Mouse (Mus musculus) 416B (cell line): ENCODE data around the gene Nek6.

Experiments
- DNase-seq: peaks from one replicate; pipeline ENCODE4 v3.0.0; 2011; ENCODE audit warnings: low read depth

Gene Nek6

DNA sequence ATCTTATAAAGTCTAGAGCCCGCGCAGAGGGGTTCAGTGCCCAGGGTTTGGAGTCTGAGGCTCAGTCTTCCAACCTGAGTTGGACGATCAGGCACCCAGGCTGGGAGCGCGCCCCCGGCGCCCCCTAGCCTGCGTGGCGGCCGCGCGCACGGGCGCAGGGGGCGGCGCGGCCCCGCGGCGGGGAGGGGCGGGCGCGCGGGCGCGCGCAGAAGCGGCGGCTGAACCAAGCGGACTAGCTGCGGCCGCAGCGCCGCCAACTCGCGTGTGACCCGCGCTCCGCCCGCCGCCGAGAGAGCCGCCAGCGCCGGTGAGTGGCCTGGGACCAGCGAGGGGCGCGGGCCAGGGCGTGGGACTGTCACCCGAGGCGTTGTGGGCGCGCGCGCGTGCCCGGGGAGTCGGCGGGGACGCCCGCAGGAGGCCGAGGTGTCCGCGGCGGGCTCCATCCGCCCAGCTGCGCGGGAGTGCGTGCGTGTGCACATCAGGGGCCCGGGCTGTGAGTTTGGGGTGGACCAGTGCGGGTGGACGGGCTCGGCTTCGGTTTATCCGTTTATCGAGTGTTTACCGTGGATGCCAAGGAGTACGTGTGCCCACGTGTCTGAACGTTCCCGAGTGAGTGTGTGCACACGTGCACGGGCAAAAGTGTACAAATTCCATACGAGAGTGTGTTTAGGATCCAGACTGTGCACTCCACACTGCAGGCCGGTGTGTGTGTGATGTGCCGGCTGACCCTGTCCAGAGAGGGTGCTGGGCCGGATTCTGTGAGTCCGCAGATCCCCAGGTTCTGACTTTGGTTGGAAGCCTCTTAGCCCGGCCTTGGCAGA, at the start of gene Nek6:
TSS of gene Nek6 (plus strand) at position 157 of the 821 bp plus-strand sequence.
- peak; percentile 49 for DNase-seq

DNA sequence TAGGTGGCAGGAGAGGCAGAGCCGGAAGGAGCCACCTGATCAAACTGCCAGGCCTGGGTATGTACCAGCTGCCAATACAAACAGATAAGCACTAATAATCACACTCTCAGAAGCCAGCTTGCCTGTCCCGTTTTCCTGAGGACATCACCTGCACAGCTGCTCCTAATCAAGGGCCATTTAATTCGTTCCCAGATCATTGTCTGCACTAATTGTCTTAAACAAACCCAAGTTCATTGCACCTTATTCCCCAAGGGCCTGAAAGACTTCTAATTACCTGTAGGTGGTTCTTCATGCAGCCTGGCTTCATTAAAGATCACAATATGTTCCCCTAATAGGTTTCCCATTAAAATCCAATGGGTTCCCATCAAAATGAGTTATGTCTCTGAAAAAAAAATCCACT, 49.1 kb upstream of the Nek6 start:
- DNase-seq, result no peak

DNA sequence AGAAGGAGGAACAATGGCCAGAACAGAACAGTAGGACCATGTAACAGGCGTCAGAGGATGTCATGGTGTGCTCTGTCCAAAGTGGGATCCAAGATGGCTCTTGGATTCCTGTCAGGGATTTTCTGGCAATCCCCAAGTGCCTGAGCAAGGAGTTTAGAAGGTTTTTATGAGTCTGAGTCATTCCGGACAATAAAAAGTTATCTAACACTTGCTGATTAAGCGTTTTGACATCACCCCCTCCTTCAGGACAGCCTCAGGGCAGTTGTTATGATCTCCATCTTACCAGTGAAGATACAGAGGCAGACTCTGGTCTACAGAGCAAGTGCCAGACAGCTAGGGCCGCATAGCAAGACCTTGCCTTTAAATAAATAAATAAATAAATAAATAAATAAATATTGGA, 42.6 kb upstream of the Nek6 start:
- DNase-seq, result no peak

DNA sequence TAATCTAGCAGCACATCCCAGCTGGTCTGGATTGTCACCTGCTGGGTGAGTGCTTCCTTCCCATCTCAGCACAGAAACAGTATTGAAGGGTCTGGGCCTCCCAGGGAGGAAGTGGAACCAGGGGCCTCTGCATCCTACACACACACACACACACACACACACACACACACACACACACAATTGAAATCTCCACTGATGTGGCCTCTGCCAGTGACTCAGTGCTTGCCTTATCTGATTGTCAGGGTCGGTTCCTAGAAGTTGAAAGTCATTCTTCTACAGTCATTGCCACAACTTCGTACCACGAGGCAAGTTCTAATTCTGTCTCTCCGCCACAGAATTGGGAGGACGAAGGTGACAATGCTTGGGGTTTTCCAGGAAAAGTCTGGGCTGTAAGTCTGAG, 39.7 kb upstream of the Nek6 start:
- DNase-seq, result peak; percentile 97

DNA sequence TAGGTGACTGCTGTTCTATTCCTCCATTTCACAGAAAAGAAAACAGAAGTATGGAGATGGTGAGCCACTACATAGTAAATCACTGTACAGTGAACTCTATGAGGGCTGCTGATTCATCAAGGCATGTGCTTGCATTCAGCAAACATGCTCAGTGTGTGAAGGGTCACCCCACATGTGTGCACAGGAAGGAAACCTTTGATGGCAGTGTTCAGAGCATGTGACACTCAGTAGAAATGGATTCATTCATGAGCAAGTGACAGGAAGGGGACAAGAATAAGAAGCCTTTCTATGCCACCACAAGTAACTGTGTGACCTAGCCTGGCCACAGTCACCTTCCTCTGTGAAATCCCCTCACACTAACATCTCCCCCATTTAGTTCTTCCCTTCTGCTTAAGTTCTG, 38.6 kb upstream of the Nek6 start:
- DNase-seq, result peak; percentile 73

DNA sequence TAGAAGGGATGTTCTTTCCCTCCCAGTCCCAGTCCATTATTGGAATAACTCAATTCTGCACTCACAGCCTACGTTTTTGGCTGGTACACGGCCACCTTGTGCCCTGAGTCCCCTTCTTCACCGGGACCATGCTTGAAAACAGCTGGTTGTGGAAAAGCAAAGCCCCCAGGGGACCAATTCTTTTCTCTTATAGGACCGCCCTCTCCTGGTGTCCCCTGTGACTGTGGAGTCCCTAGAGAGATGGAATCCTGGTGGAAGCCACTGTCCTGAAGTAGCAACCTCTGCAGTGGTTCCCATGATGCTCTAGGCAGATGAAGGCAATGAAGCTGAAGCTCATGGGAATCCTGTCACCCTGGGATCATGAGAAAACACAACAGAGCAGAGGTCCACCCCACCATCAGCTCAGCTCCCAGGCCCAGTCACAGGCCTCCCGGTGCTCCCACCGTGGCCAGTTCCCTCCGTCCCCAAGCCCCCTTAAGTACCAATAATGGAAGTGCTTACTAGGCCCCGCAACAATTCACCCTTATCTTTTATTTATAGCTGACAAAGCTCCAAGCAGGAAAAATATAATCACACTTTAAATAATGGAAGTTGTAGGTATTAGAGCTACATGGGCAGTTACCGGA, 34.5 kb upstream of the Nek6 start:
- no peak for DNase-seq

DNA sequence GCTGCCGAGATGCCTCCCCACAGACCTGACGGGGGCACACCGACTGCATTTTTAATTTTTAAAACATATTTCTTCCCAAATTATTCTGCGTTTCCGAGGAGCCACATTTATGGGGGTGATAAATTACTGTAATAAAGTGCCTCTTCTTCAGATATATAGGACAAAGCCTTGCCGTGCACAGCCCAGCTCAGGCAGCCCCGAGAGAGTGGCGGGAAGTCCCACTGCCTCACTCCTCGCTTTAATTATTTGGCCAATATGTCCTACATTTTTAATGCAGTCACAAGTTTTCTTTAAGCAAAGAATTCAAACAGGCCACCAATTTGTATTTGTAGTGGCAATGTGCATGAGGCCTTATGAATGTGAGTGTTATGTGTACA, 34.0 kb upstream of the Nek6 start:
- no peak for DNase-seq

DNA sequence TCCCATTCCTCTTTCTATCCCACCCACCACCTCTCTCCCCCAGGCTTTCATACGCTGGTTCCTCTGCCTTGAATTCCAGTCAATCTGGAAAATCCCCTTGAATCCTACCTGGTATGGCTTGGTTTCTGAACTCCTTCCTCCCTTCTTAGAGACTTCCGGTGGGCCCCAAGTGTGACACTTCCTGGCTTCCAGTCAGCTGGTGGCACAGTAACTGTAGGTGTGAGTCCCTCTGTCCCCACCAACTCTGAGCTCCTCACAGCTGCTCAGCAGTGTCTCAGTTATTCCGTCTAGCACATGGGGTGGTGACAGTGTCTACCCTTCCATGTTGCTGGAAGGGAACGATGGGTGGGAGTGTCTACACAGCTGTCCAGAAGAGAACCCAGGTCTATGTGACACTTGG, 32.8 kb upstream of the Nek6 start:
- no peak for DNase-seq

DNA sequence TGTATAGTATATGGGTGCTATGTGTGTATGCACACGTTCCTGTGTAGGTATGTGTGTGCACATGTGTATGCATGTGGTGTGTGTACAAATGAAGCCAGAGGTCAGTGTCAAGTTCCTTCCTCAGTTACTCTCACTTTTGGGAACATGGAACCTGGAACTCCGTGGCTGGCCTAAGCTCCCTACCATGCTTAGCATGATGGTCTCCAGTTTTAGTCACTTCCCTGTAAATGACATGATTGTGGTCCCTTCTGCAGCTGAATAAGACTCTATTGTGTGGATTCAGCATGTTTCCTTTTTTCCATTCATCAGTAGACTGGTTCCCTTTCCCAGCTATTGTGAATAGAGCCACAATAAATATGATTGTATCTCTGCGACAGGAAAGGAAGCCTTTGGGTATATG, 31.9 kb upstream of the Nek6 start:
- no peak for DNase-seq

DNA sequence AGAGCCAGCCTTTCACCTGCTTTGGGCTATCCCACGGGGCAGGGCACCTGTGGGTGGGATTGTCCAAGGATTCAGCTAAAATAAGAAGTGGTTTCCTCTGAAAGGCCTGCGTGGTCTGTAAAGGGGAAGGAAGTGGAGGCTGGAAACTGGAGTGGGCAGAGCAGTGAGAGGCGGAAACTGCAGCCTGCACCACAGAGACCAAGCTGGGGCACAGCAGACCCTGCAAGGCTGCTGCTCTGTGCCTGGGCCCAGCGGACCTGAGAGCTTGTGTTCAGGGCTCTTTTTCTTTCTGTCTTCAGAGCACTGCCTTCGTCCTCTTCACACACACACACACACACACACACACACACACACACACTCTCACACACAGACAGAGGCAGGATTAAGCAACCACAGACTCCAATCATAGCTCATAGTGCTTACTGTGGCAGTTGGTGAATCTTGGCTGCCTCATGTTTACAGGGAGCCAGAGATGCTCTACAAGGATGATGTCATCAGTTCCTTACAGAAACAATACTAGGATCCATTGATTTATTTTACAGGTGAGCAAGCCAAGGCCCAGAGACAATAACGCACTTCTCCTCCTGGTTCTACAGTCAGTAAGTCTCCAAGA, 30.2 kb upstream of the Nek6 start:
- DNase-seq, result peak; percentile 84

DNA sequence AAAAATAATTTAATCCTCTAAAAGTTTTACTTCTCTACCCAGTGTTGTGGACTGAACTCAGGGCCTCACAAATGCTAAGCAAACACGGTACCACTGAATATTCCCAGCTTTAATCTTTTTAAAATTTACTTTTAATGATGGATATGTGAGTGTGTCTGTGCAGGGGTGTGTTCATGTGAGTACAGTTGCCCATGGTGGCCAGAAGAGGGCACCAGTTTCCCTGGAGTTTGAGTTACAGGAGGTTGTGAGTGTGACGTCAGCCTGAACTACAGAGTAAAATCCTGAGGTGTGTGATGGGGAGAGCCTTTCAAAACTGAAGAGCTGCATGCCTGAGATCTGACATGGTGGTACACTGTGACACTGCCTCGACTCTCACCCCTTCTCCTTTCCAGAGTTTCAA, 29.3 kb upstream of the Nek6 start:
- peak; percentile 51 for DNase-seq

DNA sequence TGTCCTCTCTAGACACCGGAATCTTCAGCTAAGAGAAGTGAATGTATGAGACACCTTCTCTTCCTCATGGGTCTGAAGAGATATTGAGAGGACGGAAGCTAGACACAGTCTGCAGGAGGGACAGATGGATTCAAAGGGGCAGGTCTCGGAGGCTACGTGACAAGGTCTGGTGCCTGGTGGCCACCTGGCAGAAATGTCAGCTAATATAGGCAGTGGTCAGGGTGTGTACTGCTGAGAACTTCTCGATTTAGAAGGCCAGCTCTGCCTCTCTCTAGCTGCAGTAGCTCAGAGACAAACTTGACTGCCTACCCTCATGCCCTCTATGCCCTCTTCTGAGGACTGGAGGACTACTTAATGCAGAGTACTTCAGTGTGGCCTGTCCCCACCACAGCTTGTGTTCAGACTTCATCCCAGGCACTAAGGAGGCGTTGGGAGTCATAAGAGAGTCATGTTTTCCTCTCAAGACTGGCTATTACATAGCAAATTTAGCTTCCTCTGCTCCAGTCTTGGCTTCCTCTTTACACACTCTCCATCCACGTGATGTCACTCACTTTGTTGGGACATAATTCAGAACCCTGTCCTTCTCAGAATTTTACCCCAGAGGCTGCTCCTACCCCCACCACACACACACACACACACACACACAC, 28.3 kb upstream of the Nek6 start:
- peak; percentile 90 for DNase-seq

DNA sequence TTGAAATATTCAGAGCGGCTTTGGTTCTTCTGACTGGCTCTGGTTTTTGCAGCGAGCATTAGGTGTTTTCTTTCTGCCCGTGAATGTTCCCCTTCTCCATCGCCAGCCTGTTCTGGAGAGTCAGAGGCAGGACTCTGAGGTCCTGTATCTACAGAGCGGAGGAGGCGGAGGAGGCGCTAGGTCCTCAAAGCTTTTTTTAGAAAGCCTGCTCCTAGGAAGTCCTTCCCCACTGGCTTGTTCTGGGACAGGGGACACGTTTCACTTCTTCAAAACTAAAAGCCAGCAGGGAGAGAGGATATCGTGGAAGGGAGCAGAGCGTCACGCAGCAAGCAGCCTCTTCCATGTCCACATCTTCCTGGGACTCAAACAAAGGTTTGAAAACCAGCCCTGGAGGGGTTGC, 26.9 kb upstream of the Nek6 start:
- no peak for DNase-seq

DNA sequence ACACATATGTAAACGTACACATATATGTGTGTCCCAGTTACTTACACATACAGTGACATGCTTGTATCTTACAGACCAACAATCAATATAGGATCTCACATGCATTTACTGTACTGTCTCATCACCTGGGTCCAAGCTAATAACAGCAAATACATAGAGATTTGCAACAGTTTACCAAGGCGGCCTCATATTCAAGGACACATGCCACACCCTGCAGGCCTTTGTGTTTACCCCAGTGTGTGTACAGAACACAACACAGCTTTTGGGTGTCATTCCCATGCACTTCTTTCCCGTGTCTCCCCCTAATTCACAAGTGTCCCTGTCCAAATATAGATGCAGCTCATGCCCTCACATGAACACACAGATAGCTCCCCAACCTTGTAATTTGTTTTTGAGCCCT, 26.0 kb upstream of the Nek6 start:
- no peak for DNase-seq

DNA sequence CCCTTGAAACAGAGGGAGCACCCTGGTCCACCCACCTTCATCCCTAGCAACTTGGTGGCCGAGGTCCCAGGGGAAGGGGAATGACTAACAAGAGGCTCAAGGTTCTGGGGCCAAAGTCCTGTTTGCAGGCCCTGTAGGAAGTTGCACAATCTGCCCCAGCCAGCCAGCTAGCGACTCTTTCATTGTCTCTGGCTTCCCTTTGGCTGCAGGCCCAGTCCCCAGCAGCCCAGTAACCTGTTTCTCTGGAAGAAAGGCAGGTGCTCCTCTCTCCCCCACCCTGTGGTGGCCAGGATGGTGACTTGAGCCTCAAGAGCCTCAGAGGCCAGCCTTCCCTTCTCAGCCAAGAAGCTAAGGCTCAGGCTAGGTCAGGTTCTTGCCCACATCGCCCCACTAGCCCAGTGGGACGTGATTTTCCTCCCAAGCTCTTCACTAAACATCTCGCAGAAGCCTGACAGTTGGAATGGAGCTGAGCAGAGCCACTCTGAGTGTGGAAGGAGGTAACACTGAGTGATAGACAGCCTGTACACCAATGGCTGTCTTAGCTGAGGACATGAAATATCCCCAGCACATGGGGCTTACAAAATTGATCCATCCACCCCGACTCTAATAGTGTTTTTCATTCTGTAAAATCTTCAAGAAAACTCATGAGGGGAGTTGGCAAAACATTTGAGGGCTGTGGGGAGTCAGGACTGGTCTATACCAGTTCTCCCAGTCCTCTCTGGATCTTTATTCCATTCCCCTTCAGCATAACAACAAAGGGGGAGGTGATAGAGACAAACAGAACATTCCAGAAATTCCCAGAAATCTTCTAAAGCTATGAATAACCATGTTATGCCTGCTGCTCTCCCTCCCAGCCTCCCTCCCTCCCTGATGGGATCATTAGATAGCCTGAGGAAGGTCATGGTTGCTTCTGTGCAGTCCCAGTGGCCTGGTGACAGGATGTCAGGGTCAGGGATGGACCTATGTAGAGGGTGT, 25.2 kb upstream of the Nek6 start:
- peak; percentile 93 for DNase-seq

DNA sequence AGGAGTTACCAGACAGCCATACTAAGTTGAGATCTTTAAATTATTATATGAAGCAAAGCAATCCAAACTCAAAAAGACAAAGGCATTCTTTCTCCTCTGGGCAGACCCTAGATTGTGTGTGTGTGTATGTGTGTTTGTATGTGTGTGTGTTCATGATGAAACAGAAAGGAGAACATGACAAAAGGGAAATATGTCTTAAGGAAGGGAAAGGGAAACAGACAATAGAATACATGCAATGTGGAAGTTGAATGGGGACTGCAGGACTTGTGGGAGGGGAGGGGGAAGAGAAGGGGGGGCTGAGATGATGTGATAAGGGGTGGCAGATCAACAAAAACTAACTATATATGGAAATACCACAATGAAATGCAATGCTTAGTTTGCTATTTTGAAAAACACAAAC, 13.8 kb upstream of the Nek6 start:
- no peak for DNase-seq

DNA sequence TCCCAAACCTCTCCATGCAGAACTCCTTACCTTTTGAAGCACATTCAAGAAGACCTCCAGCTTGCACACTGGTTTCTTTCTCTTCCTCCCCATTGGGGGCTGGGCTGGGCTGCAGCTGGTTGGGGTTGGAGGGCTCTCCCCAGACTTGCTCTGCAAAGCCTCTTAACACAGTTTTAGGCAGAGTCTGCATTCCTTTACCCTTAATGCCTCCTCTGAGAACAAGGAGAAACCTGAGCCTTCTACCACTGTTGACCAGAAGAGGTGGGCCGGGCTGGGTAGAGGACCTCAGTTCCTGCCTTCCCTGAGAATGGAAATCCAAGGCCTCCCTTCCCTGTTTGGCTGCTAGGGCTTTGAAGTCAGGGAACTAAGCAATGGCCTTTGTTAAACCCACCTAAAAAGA, 9.8 kb upstream of the Nek6 start:
- no peak for DNase-seq

DNA sequence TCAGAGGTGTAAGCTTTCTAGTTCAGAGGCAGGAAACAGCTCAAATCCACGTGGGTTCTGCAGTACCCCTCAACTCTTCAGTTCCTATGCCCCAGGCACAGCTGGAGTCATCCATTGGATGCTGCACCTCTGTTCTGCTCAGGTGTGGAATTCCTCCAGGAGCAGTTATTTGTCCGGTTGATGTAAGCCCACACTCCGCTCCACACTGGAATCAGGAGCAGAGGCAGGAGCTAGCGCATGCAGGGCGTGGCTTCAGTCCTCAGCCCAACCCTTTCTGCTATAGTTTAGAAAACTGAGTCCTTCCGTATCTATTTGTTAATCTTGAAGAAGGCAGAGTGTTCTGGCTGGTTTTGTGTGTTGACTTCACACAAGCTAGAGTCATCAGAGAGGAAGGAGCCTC, 9.3 kb upstream of the Nek6 start:
- DNase-seq, result no peak

DNA sequence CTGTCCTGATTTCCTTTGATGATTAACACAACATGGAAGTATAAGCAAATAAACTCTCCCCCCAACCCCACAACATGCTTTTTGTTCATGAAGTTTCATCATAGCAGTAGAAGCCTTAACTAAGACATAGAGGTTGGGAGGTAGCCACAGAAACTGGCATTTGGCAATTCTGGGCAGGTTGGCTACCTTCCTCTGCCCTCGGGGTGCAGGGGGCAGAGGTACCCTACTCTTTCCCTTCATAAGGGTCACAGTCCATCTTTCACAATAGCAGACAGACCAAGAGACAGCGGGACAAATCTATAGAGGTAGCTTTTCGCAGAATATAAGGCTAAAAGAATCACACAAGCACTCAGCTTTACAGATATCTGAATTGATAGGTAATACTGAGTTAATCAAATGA, 8.7 kb upstream of the Nek6 start:
- no peak for DNase-seq

DNA sequence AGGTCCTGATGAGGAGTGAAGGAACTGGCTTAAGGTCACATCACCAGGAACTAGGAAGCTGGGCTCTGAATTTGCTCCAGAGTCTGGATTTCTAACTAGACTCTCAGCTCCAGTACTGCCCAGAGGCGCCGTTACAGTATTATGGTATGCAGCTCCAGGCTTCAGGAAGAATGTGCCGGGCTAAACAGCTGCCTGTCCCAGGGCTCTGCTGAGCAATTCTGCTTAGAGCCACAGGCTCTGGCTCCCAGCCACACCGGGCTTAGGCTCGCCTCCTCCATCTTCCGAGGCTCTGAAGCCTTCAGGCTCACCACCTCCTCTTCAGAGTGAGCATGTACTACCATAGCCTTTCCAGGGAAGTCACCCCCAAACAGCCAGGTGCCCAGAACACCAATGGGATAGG, 7.1 kb upstream of the Nek6 start:
- DNase-seq, result no peak

DNA sequence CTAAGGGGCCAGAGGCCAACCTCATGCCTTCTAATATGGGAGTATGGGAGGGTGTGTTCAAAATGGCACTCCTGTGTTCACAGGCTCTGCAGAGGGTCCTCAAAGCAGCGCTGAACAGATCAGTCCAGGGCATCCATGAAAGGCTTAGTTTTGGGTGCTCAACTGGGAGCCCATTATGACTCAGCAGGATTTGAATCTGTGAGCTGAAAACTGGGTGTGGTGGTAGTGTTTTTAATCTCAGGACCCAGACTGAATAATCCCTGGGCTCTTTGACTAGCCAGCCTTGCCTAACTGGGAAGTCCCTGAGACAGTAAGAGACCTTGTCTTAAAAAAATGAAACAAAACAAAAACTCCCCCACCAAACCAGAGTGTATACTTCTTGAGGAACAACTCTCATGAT, 4.3 kb upstream of the Nek6 start:
- DNase-seq, result no peak
